Mouse (Mus musculus) intestine, postnatal 0 days (tissue): ENCODE results near the gene Fgf16. TPM values are rescaled to one million over a fixed set of nuclear protein-coding genes. Genes with fewer than 3 reads are reported as not detected.
A peak's percentile ranks its signal among the peaks of the same experiment; 100 is the strongest.

Source experiments
- ATAC-seq: fragments of 200-750 bp; cut with Nextera tagmentation; 2 replicates; pipeline ENCODE4 v1.8.0; 2017; ENCODE audit warnings: mild to moderate bottlenecking, moderate TSS enrichment, moderate library complexity
- H3K27ac ChIP-seq: fragments of 300-500 bp; sonication (generic); 2 replicates; pipeline ENCODE4 v1.5.1; 2014; ENCODE audit warnings: mild to moderate bottlenecking, low read depth, low read length, moderate library complexity
- H3K27me3 ChIP-seq: fragments of 300-500 bp; sonication (generic); replicated peaks from 2 replicates; pipeline ENCODE4 v1.6.1; 2014; ENCODE audit warnings: low read length, mixed read lengths; ENCODE audit not compliant: control insufficient read depth, insufficient read depth
- H3K36me3 ChIP-seq: fragments of 300-500 bp; sonication (generic); 2 replicates; pipeline ENCODE4 v1.6.1; 2014; ENCODE audit warnings: mild to moderate bottlenecking, moderate library complexity; ENCODE audit not compliant: control insufficient read depth, insufficient read depth
- H3K4me1 ChIP-seq: fragments of 300-500 bp; sonication (generic); replicated peaks from 2 replicates; pipeline ENCODE4 v1.6.1; 2014; ENCODE audit warnings: antibody characterized with exemption, low read length, mixed read lengths; ENCODE audit not compliant: control insufficient read depth, insufficient read depth
- H3K4me2 ChIP-seq: fragments of 300-500 bp; sonication (generic); replicated peaks from 2 replicates; pipeline ENCODE4 v1.6.1; 2014; ENCODE audit warnings: low read depth, mild to moderate bottlenecking, moderate library complexity
- H3K4me3 ChIP-seq: fragments of 300-500 bp; sonication (generic); 2 replicates; pipeline ENCODE4 v1.5.1; 2014; ENCODE audit warnings: low read depth, low read length
- H3K9ac ChIP-seq: fragments of 300-500 bp; sonication (generic); 2 replicates; pipeline ENCODE4 v1.6.1; 2014; ENCODE audit warnings: mild to moderate bottlenecking, low read depth, low read length
- H3K9me3 ChIP-seq: fragments of 300-500 bp; sonication (generic); 2 replicates; pipeline ENCODE4 v1.6.1; 2016; ENCODE audit warnings: mixed run types; ENCODE audit not compliant: control insufficient read depth
- CTCF ChIP-seq: sonication (generic); IDR thresholded peaks from 2 replicates; pipeline ENCODE4 v1.5.1; 2016; ENCODE audit warnings: low read depth, mild to moderate bottlenecking, control low read depth, antibody characterized with exemption, moderate library complexity
- WGBS: fragments of 180-500 bp; shearing (Covaris S2); extraction: QIAGEN DNeasy Blood & Tissue Kit; methylation state at CpG from one replicate; pipeline ENCODE4 v1.1.7; 2014; 5-methylcytosine and 5-hydroxymethylcytosine counted together
- polyA plus RNA-seq: library from polyadenylated mRNA; unstranded; fragments of >200 nt; fragmentation: Nextera tagmentation; extraction: Ambion mirVana; gene quantifications from 2 replicates; pipeline ENCODE4 v1.2.1, GENCODE M21; 2015

The Fgf16 gene
- polyA plus RNA-seq, 1 experiment from 2014 or later = 0.27 TPM

- no peak for ATAC-seq
Measured at GRCm38 (mm10) chrX:105762847-105763527, 1.1 kb upstream of the Fgf16 start.

DNA sequence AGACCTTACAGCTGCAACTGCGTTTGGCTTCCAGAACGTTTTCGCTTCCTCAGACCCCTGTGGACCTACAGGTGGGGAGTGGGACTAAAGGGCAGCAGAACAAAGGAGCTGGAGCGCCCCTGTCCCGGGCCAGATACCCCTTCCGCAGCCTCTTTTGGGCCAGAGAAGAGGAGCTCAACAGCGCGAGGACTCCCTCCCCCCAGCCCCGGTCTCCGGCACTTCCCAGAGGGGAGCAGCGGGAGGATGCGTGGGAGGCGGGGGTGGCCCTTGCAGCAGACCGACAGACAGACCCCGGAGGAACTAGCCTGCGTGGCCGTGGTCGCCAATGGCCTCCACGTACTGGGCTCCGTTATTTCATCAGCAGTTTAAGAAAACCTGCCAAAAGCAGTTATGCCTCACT is 467 bp upstream of the Fgf16 start:
- peak overlapping the region; percentile 40 for H3K4me3 ChIP-seq
- no peak for ATAC-seq
- no peaks in the 10 kb centered on the region for H3K9me3 ChIP-seq
- no peaks in the 10 kb centered on the region for H3K4me1 ChIP-seq
- WGBS = 10% methylated on average over 18 of the region's 20 CpGs
- H3K4me2 ChIP-seq = peak overlapping the region; percentile 70
- H3K36me3 ChIP-seq = no peaks in the 10 kb centered on the region
- H3K27ac ChIP-seq = no peak overlapping the region
- peaks cover 27% of the 10 kb centered on the region for H3K27me3 ChIP-seq
- no peak for TF ChIP-seq CTCF
- H3K9ac ChIP-seq = no peak overlapping the region

More at GRCm38 (mm10) chrX:105762847-105763527, 1.1 kb upstream of the Fgf16 start:
- Histone ChIP-seq H3K27me3 (peaks cover 27% of the 10 kb centered on the region), H3K4me2 (peak overlapping the region; percentile 70), H3K9me3 (no peaks in the 10 kb centered on the region), H3K4me1 (no peaks in the 10 kb centered on the region), H3K4me3 (peak overlapping the region; percentile 40), H3K27ac (no peak overlapping the region), H3K9ac (no peak overlapping the region), H3K36me3 (no peaks in the 10 kb centered on the region)
- TF ChIP-seq CTCF = peak; percentile 39
- WGBS = 12% methylated on average over 23 of the region's 23 CpGs

DNA sequence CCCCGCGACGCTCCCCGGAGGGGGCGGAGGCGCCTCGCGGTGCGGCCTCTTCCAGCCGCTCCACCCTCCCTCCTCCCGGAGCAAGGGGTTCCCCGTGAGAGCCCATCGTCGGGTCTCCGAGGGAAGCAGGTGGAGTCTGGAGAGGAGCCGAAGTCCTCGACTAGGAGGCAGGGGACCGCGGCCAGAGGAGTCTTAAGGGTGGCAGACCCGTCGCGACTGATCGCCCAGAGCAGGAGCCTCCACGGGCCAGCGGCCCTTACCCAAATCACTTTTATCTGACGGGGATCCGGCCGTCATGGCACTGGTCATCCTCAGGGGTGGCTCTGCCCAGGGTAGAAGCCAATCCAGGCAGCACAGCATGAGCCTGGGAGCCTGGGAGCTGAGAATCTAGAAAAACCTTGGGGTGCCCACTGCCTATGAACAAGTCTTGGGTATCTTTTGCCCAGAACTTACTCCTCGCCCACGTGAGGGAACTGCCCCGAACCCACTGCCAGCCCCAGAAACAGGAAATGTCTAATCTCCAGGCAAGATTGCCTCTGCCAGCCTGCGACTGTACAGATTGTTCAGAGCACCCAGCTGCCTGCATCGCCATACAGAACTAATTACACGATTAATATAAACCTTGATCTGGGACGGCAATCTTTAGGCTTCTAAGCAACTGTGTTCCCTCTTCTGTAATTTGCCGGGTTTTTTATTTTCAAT is 1.1 kb downstream of the Fgf16 start:
- Histone ChIP-seq H3K9ac (no peak overlapping the region), H3K4me2 (peak overlapping the region; percentile 70), H3K27me3 (peaks cover 27% of the 10 kb centered on the region), H3K27ac (no peak overlapping the region), H3K36me3 (no peaks in the 10 kb centered on the region), H3K9me3 (no peaks in the 10 kb centered on the region), H3K4me3 (peak overlapping the region; percentile 40), H3K4me1 (no peaks in the 10 kb centered on the region)
- 20% methylated on average over 29 of the region's 36 CpGs for WGBS
- no peak for ATAC-seq
- no peak for TF ChIP-seq CTCF

- H3K36me3 ChIP-seq = no peaks in the 10 kb centered on the region
- H3K4me3 ChIP-seq = no peak overlapping the region
- H3K4me1 ChIP-seq = no peaks in the 10 kb centered on the region
- H3K4me2 ChIP-seq = no peak overlapping the region
- H3K27me3 ChIP-seq = peaks cover 27% of the 10 kb centered on the region
- ATAC-seq = no peak
- H3K9ac ChIP-seq = no peak overlapping the region
- 61% methylated on average over 6 of the region's 6 CpGs for WGBS
- TF ChIP-seq CTCF = no peak
- no peaks in the 10 kb centered on the region for H3K9me3 ChIP-seq
- no peak overlapping the region for H3K27ac ChIP-seq
Measured at GRCm38 (mm10) chrX:105766013-105766412, 1.9 kb downstream of the Fgf16 start.

DNA sequence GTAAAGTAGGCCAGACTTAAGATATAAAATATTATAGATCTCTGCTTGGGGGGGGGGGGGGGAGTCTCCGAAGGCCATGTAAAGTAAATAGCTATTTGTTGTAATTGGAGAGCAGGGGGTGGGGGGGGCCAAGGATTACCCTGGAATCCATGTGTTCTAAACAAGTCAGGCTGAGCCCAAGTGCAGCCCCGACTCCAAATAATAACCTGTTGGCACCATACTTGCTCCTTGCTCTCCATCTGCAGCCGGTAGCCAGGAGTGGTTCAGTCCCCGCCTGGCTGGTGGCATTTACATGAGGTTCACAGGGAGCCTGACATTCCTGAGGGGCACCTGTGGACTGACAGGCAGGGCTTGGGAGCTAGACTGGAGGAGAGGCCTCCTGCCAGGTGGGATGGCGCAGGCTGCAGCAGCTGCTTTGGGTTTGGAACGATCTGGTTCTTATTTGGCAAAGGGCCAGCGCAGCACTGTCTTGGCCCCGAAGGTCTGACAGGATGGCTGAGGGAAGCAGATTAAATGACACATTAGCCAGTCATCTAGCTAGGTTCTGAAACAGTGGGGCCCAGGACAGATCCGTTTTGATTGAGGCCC is 3.2 kb downstream of the Fgf16 start:
- no peaks in the 10 kb centered on the region for H3K4me1 ChIP-seq
- no peak overlapping the region for H3K27ac ChIP-seq
- ATAC-seq = no peak
- H3K4me2 ChIP-seq = no peak overlapping the region
- no peak for TF ChIP-seq CTCF
- H3K9me3 ChIP-seq = no peaks in the 10 kb centered on the region
- peaks cover 27% of the 10 kb centered on the region for H3K27me3 ChIP-seq
- H3K36me3 ChIP-seq = no peaks in the 10 kb centered on the region
- H3K4me3 ChIP-seq = no peak overlapping the region
- 39% methylated on average over 9 of the region's 9 CpGs for WGBS
- H3K9ac ChIP-seq = no peak overlapping the region

DNA sequence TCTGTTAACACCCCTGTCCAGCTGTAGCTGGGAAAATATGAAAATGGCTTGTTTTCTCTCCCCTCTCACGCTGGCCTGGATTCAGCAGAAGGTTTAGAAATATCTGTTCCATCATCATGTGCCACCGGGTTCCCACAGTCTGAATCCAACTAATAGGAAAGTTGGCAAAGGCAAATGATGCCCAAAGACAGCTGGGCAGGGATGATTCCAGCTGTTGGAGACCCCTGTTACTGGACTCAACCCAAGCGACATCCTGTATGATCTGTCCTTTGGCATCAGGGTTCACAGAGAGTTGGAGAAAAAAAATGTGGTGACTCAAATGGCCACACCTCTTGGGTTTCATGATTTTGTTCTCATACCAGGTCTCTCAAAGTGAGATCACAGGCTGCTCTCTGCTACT is 3.9 kb downstream of the Fgf16 start:
- Histone ChIP-seq H3K36me3 (no peaks in the 10 kb centered on the region), H3K9ac (no peak overlapping the region), H3K27me3 (peaks cover 24% of the 10 kb centered on the region), H3K27ac (no peak overlapping the region), H3K4me3 (no peak overlapping the region), H3K4me1 (no peaks in the 10 kb centered on the region), H3K4me2 (no peak overlapping the region), H3K9me3 (no peaks in the 10 kb centered on the region)
- ATAC-seq = no peak
- no peak for TF ChIP-seq CTCF
- 81% methylated on average over 3 of the region's 3 CpGs for WGBS
